ENCODE assay signal across 17 mouse cellular contexts in the genomic region with DNA sequence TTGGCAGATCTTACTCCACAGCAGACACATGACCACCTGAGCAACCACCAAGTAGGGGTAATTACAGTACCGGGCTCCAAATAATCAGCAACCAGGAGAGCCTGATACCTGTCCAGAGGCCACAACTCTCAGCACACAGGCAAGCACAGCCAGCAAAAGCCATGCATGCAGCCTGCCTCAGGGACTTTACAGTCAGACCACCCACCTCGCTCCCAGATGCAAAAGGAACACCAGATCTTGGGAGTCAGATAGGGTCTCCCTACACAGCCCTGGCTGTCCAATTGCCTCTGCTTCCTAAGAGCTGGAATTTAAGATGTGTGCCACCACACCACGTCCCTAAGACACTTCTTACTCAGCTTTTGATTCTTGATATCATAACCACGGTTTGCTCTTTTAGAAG. TPM values are rescaled to one million over a fixed set of nuclear protein-coding genes. Genes with fewer than 3 reads are reported as not detected.
DNase-seq lines count a peak whose midpoint lies in the region; ATAC-seq and TF ChIP-seq lines count a peak whose summit lies in the region.
"Had no signal": no experiment of that assay in that cellular context is flagged by ENCODE, and none has a peak within 500 bp of the region (broad histone marks: within the 10 kb centered on the region; RNA-seq: fewer than 3 reads in every experiment).

No protein-coding gene starts in this region.

- TF ChIP-seq RAD21 in MEL (IDR thresholded peaks at IDR 0.05; ENCODE audit: low read depth, low read length): no peak

- no peak for TF ChIP-seq POLR2A in kidney, adult 2 months (IDR thresholded peaks at IDR 0.05; ENCODE audit: low read depth, low read length)
- TF ChIP-seq POLR2A in MEL (IDR thresholded peaks at IDR 0.05; ENCODE audit: control insufficient read depth in 1 of 2, insufficient read depth in 1 of 2, low read depth in 1 of 2, low read length in 2 of 2, poor library complexity in 1 of 2): no peak

- H3K27me3 ChIP-seq in kidney, adult 2 months (replicated peaks; ENCODE audit: control insufficient read depth, insufficient read depth, low read length): no peaks in the 10 kb centered on the region
- H3K27me3 ChIP-seq in liver, embryonic 12.5 days (replicated peaks): no peaks in the 10 kb centered on the region
- no peaks in the 10 kb centered on the region for H3K27me3 ChIP-seq in MEL (ENCODE audit: control insufficient read depth in 1 of 2, insufficient read depth in 2 of 2, low read length in 2 of 2)
- no peaks in the 10 kb centered on the region for H3K27me3 ChIP-seq in limb, embryonic 10.5 days (ENCODE audit: low read depth, poor library complexity, severe bottlenecking)
- no peaks in the 10 kb centered on the region for H3K27me3 ChIP-seq in intestine, postnatal 0 days (replicated peaks; ENCODE audit: control insufficient read depth, insufficient read depth, low read length)
- H3K27me3 ChIP-seq: heart, embryonic 12.5 days; intestine, embryonic 15.5 days had no signal

- H3K27ac ChIP-seq in kidney, adult 2 months (ENCODE audit: insufficient read depth, low read depth, low read length): no peak overlapping the region
- no peak overlapping the region for H3K27ac ChIP-seq in liver, embryonic 12.5 days
- no peak overlapping the region for H3K27ac ChIP-seq in MEL (ENCODE audit: control insufficient read depth, low read depth, low read length)
- no peak overlapping the region for H3K27ac ChIP-seq in limb, embryonic 10.5 days
- no peak overlapping the region for H3K27ac ChIP-seq in intestine, postnatal 0 days (ENCODE audit: low read depth, low read length)
- H3K27ac ChIP-seq: hindbrain, embryonic 14.5 days; intestine, embryonic 15.5 days; layer of hippocampus, adult 2 months had no signal

- 71% methylated on average over 4 of the region's 4 CpGs for WGBS in kidney, adult 2 months
- WGBS in liver, embryonic 12.5 days (ENCODE audit: insufficient replicate concordance): 48% methylated on average over 4 of the region's 4 CpGs
- 65% methylated on average over 4 of the region's 4 CpGs for WGBS in limb, embryonic 10.5 days
- WGBS in intestine, postnatal 0 days: 59% methylated on average over 4 of the region's 4 CpGs

- no peak for TF ChIP-seq EP300 in MEL (IDR thresholded peaks at IDR 0.05; ENCODE audit: low read depth in 1 of 2, low read length in 2 of 2)

- H3K36me3 ChIP-seq in kidney, adult 2 months (ENCODE audit: control insufficient read depth, insufficient read depth, low read length): no peaks in the 10 kb centered on the region
- H3K36me3 ChIP-seq in liver, embryonic 12.5 days: peaks cover 25% of the 10 kb centered on the region
- peaks cover 12 to 17% of the 10 kb centered on the region in 2 experiments for H3K36me3 ChIP-seq in MEL (ENCODE audit: control insufficient read depth in 1 of 2, insufficient read depth in 2 of 2, low read length in 2 of 2)
- H3K36me3 ChIP-seq in limb, embryonic 10.5 days: peaks cover 21% of the 10 kb centered on the region
- no peaks in the 10 kb centered on the region for H3K36me3 ChIP-seq in intestine, postnatal 0 days (ENCODE audit: control insufficient read depth, insufficient read depth)
- H3K36me3 ChIP-seq: intestine, embryonic 15.5 days had no signal

- no peak overlapping the region for H3K4me3 ChIP-seq in kidney, adult 2 months (ENCODE audit: insufficient read depth, low read depth, low read length)
- peak overlapping the region; percentile 76; the same call in 1 of the 2 replicates for H3K4me3 ChIP-seq in liver, embryonic 12.5 days
- no peak overlapping the region for H3K4me3 ChIP-seq in MEL (ENCODE audit: control insufficient read depth in 1 of 2, insufficient read depth in 1 of 2, low read depth in 2 of 2, low read length in 2 of 2)
- no peak overlapping the region for H3K4me3 ChIP-seq in limb, embryonic 10.5 days
- H3K4me3 ChIP-seq in intestine, postnatal 0 days (ENCODE audit: low read depth, low read length): no peak overlapping the region
- H3K4me3 ChIP-seq: heart, embryonic 12.5 days; intestine, embryonic 15.5 days; layer of hippocampus, adult 2 months had no signal

- H3K4me1 ChIP-seq in kidney, adult 2 months (ENCODE audit: control insufficient read depth, insufficient read depth, low read length): 0 out of 2 replicates have a peak, but pooled peaks cover 2% of the 10 kb centered on the region
- peaks cover 37% of the 10 kb centered on the region for H3K4me1 ChIP-seq in liver, embryonic 12.5 days
- peaks cover 7 to 13% of the 10 kb centered on the region in 2 experiments; a peak in 3 of 4 replicates for H3K4me1 ChIP-seq in MEL (ENCODE audit: control insufficient read depth in 1 of 2, insufficient read depth in 2 of 2, low read length in 2 of 2)
- peaks cover 26% of the 10 kb centered on the region for H3K4me1 ChIP-seq in limb, embryonic 10.5 days
- no peaks in the 10 kb centered on the region for H3K4me1 ChIP-seq in intestine, postnatal 0 days (replicated peaks; ENCODE audit: control insufficient read depth, insufficient read depth, low read length)

- TF ChIP-seq CTCF in kidney, adult 2 months (conservative IDR thresholded peaks at IDR 0.05; ENCODE audit: insufficient read depth, insufficient read length, low read depth, low read length): no peak
- no peak for TF ChIP-seq CTCF in MEL (IDR thresholded peaks at IDR 0.05 in 2 of 3, conservative IDR thresholded peaks at IDR 0.05 in 1 of 3; ENCODE audit: control insufficient read depth in 1 of 3, insufficient read depth in 1 of 3, low read depth in 2 of 3, low read length in 3 of 3, poor library complexity in 1 of 3, severe bottlenecking in 1 of 3)
- no peak for TF ChIP-seq CTCF in intestine, postnatal 0 days (IDR thresholded peaks at IDR 0.05; ENCODE audit: low read depth)

- peak; percentile 50 for DNase-seq in kidney, adult 2 months
- DNase-seq in kidney, adult 18-20 months: no peak
- DNase-seq in liver (no peak), MEL (ENCODE audit: low read depth, low spot score) (no peak)
- DNase-seq in limb, embryonic 10.5 days (ENCODE audit: low spot score): peak; percentile 50
- DNase-seq: adrenal gland, adult 8-10 months; cerebellum, adult 9-11 months; lung, postnatal 36 days; right cerebral cortex, postnatal 4 days had no signal

- no peaks in the 10 kb centered on the region for H3K9me3 ChIP-seq in liver, embryonic 12.5 days (replicated peaks)
- no peaks in the 10 kb centered on the region for H3K9me3 ChIP-seq in MEL (replicated peaks; ENCODE audit: insufficient read depth, low read length)
- H3K9me3 ChIP-seq in limb, embryonic 10.5 days (replicated peaks): no peaks in the 10 kb centered on the region
- no peaks in the 10 kb centered on the region for H3K9me3 ChIP-seq in intestine, postnatal 0 days (ENCODE audit: control insufficient read depth)
- H3K9me3 ChIP-seq: heart, embryonic 12.5 days; intestine, embryonic 15.5 days had no signal

- ATAC-seq in liver, embryonic 12.5 days: no peak
- ATAC-seq in frontal cortex, adult (ENCODE audit: low TSS enrichment): no peak
- ATAC-seq in intestine, postnatal 0 days: no peak
- ATAC-seq: intestine, embryonic 15.5 days had no signal

- peak overlapping the region; percentile 81 for H3K4me2 ChIP-seq in liver, embryonic 12.5 days
- H3K4me2 ChIP-seq in intestine, postnatal 0 days (replicated peaks; ENCODE audit: low read depth): no peak overlapping the region
- H3K4me2 ChIP-seq: hindbrain, embryonic 14.5 days; midbrain, embryonic 11.5 days had no signal

- H3K79me2 ChIP-seq in MEL (ENCODE audit: control insufficient read depth, insufficient read depth, low read length, poor library complexity): peaks cover 54% of the 10 kb centered on the region

- no peak overlapping the region; the same call in 1 of the 2 replicates for H3K9ac ChIP-seq in liver, embryonic 12.5 days
- H3K9ac ChIP-seq in MEL (ENCODE audit: control insufficient read depth, low read depth, low read length, poor library complexity, severe bottlenecking): 0 out of 2 replicates have a peak overlapping the region, but pooled peaks have one; percentile 1
- H3K9ac ChIP-seq in intestine, postnatal 0 days (ENCODE audit: low read depth, low read length): no peak overlapping the region
- H3K9ac ChIP-seq: heart, embryonic 12.5 days; hindbrain, embryonic 14.5 days; intestine, embryonic 15.5 days had no signal

TF ChIP-seq in MEL, 35 proteins besides CTCF, POLR2A, EP300 and RAD21:
- TF ChIP-seq TBP (IDR thresholded peaks at IDR 0.05; ENCODE audit: low read depth, low read length) (peak; percentile 54; the same call in 1 of the 2 replicates), TAL1 (IDR thresholded peaks at IDR 0.05; ENCODE audit: low read length) (no peak)

RNA-seq across cellular contexts. Expression of a gene that starts 2.3 kb away (rescaled TPM):
- 4.1 and 4.4 TPM in 2 replicates for polyA plus RNA-seq in kidney, adult 2 months (2012; rRNA removed)
- polyA plus RNA-seq in liver, embryonic 12.5 days (2016; fragmentation: Nextera tagmentation; extraction: Ambion mirVana): 35.6 and 37.6 TPM in 2 replicates
- total RNA-seq in MEL (2012; rRNA removed): 80.6 and 95.8 TPM in 2 replicates
- 100 to 1,000 TPM in 1 of 2 experiments, not detected in 1; 142 TPM for polyA plus RNA-seq in MEL (2012; ENCODE audit: insufficient read depth in 1 of 2, insufficient read length in 2 of 2, low read depth in 1 of 2, low replicate concordance in 2 of 2, missing spikeins in 1 of 2)
- 41.0 and 49.3 TPM in 2 replicates for polyA plus RNA-seq in limb, embryonic 10.5 days (2016; fragmentation: Nextera tagmentation; extraction: Ambion mirVana)
- polyA plus RNA-seq in intestine, postnatal 0 days (2015; fragmentation: Nextera tagmentation; extraction: Ambion mirVana): 5.8 and 6.1 TPM in 2 replicates

RNA-seq across cellular contexts. Expression of a gene that starts 6.3 kb away (rescaled TPM):
- polyA plus RNA-seq in kidney, adult 2 months (2012; rRNA removed): 13.3 and 14.0 TPM in 2 replicates
- polyA plus RNA-seq in liver, embryonic 12.5 days (2016; fragmentation: Nextera tagmentation; extraction: Ambion mirVana): 35.5 and 35.9 TPM in 2 replicates
- 31.9 and 42.5 TPM in 2 replicates for total RNA-seq in MEL (2012; rRNA removed)
- 100 to 1,000 TPM in 1 of 2 experiments, 10 to 100 TPM in 1; 48.8 to 419 TPM for polyA plus RNA-seq in MEL (2012; ENCODE audit: insufficient read depth in 1 of 2, insufficient read length in 2 of 2, low read depth in 1 of 2, low replicate concordance in 2 of 2, missing spikeins in 1 of 2)
- polyA plus RNA-seq in limb, embryonic 10.5 days (2016; fragmentation: Nextera tagmentation; extraction: Ambion mirVana): 33.9 and 41.7 TPM in 2 replicates
- polyA plus RNA-seq in intestine, postnatal 0 days (2015; fragmentation: Nextera tagmentation; extraction: Ambion mirVana): 12.4 and 14.7 TPM in 2 replicates

Comparison
In these comparisons a context has a peak if more than half of its experiments do, and no peak if none do; other contexts are left out.
1. DNase-seq: peak in kidney, adult 2 months (single experiment) and limb, embryonic 10.5 days (single experiment); none in kidney, adult 18-20 months (single experiment), liver (single experiment) and MEL (single experiment).